Mouse (Mus musculus) kidney, adult 2 months (tissue): ENCODE data around the gene Arhgef15.

Source experiments
- CTCF ChIP-seq: fragments of 200-500 bp; conservative IDR thresholded peaks from 2 replicates; pipeline ENCODE4 v1.5.1; 2011; ENCODE audit warnings: low read depth, mild to moderate bottlenecking, control low read depth, low read length, moderate library complexity, mixed read lengths; ENCODE audit not compliant: insufficient read depth, insufficient read length
- POLR2A ChIP-seq: fragments of 200-500 bp; IDR thresholded peaks from one replicate; pipeline ENCODE4 v1.6.1; 2011; ENCODE audit warnings: low read depth, low read length, control low read depth

DNA sequence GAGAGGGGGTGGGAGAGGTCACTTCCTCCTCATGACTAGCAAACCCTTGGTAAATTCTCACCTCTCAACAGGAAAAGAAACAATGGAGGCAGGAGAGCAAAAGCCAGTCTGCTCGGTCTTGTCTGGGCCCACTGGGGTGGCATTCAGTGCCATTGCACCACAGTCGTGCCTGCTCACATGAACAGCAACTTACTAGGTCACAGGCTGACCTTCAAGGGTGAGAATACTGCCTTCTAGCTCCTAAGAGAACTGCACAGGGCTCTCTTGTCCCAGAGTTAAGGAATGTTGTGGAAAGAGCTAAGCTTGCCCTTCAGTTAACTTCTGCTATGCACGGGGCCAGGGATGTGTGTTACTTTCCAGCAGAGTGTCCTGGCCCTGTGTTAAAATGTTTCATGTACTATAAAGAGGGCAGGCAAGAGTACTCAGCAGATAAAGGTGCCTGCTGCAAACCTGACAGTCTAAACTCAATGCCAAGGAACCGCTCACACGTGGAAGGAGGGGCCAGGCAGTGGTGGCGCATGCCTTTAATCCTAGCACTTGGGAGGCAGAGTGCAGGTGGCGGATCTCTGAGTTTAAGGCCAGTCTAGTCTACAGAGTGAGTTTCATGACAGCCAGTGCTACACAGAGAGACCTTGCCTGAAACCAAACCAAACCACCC lies 48.3 kb downstream of the Arhgef15 start:
- TF ChIP-seq CTCF (no peak), POLR2A (no peak)
